Mouse (Mus musculus) intestine, embryonic 16.5 days (tissue): ENCODE data around the gene Stx5a. TPM values are rescaled to one million over a fixed set of nuclear protein-coding genes. Genes with fewer than 3 reads are reported as not detected.
A peak's percentile ranks its signal among the peaks of the same experiment; 100 is the strongest.

ENCODE experiments used
- ATAC-seq: fragments of 200-750 bp; cut with Nextera tagmentation; 2 replicates; pipeline ENCODE4 v1.8.0; 2017; ENCODE audit warnings: moderate TSS enrichment, moderate library complexity
- H3K27ac ChIP-seq: fragments of 300-500 bp; sonication (generic); 2 replicates; pipeline ENCODE4 v1.5.1; 2014; ENCODE audit warnings: mild to moderate bottlenecking, low read length
- H3K27me3 ChIP-seq: fragments of 300-500 bp; sonication (generic); replicated peaks from 2 replicates; pipeline ENCODE4 v1.6.1; 2014; ENCODE audit warnings: low read length, control low read depth, mixed read lengths; ENCODE audit not compliant: control insufficient read depth, insufficient read depth
- H3K36me3 ChIP-seq: fragments of 300-500 bp; sonication (generic); 2 replicates; pipeline ENCODE4 v1.6.1; 2014; ENCODE audit warnings: low read length, control low read depth; ENCODE audit not compliant: control insufficient read depth, insufficient read depth
- H3K4me1 ChIP-seq: fragments of 300-500 bp; sonication (generic); 2 replicates; pipeline ENCODE4 v1.6.1; 2014; ENCODE audit warnings: low read length, control low read depth, mixed read lengths; ENCODE audit not compliant: control insufficient read depth, insufficient read depth
- H3K4me2 ChIP-seq: fragments of 300-500 bp; sonication (generic); 2 replicates; pipeline ENCODE4 v1.6.1; 2014; ENCODE audit warnings: low read depth, low read length, control low read depth
- H3K4me3 ChIP-seq: fragments of 300-500 bp; sonication (generic); 2 replicates; pipeline ENCODE4 v1.5.1; 2014; ENCODE audit warnings: mild to moderate bottlenecking, low read length
- H3K9ac ChIP-seq: fragments of 300-500 bp; sonication (generic); 2 replicates; pipeline ENCODE4 v1.6.1; 2014; ENCODE audit warnings: low read depth, low read length
- H3K9me3 ChIP-seq: fragments of 300-500 bp; sonication (generic); 2 replicates; pipeline ENCODE4 v1.6.1; 2016; ENCODE audit warnings: low read length, control low read depth; ENCODE audit not compliant: control insufficient read depth
- WGBS: fragments of 180-500 bp; shearing (Covaris S2); extraction: QIAGEN DNeasy Blood & Tissue Kit; methylation state at CpG from one replicate; pipeline ENCODE4 v1.1.7; 2014; 5-methylcytosine and 5-hydroxymethylcytosine counted together
- polyA plus RNA-seq: library from polyadenylated mRNA; unstranded; fragments of >200 nt; fragmentation: Nextera tagmentation; extraction: Ambion mirVana; gene quantifications from 2 replicates; pipeline ENCODE4 v1.2.1, GENCODE M21; 2015

The Stx5a gene
- polyA plus RNA-seq, 1 experiment from 2014 or later = 124 TPM

GRCm38 (mm10) chr19:8735389-8736159 is 5.6 kb upstream of the Stx5a start, which contains the start of gene Wdr74:
Gene Wdr74 (plus strand): TSS chr19:8735827.
- H3K4me1 ChIP-seq = peaks cover 9% of the 10 kb centered on the region
- under 1% methylated on average over 32 of the region's 32 CpGs for WGBS

DNA sequence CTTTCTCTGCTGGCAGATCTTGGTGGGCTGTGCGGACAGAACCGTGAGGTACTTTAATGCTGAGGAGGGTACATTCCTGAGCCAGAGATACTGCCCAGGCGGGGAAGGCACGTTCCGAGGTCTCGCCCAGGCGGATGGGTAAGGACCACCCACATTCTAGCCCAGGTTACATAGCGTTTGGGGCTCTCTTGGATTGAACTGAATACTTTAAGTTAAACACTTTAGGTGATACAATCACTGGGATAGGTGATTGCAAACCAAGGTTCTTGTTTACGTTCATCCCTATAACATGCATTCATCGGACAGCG is 5.1 kb upstream of the Stx5a start:
- Histone ChIP-seq H3K4me2 (peak overlapping the region; percentile 92), H3K27me3 (no peaks in the 10 kb centered on the region), H3K4me3 (peak overlapping the region; percentile 95), H3K4me1 (peaks cover 13% of the 10 kb centered on the region), H3K36me3 (peaks cover 4% of the 10 kb centered on the region), H3K9ac (peak overlapping the region; percentile 88), H3K9me3 (no peaks in the 10 kb centered on the region), H3K27ac (peak overlapping the region; percentile 14; the same call in 1 of the 2 replicates)
- WGBS = 1% methylated on average over 11 of the region's 11 CpGs
- peak; percentile 39; the same call in 1 of the 2 replicates for ATAC-seq

More at GRCm38 (mm10) chr19:8735389-8736159, 5.6 kb upstream of the Stx5a start, which contains the start of gene Wdr74:
- peak within 1 kb of the TSS; percentile 92 for H3K4me2 ChIP-seq
- ATAC-seq = peak; percentile 95
- H3K36me3 ChIP-seq = peaks cover 2% of the 10 kb centered on the region
- no peaks in the 10 kb centered on the region for H3K27me3 ChIP-seq
- H3K4me3 ChIP-seq = peak within 1 kb of the TSS; percentile 95
- H3K9ac ChIP-seq = peak within 1 kb of the TSS; percentile 88
- peak within 1 kb of the TSS; percentile 23; the same call in 1 of the 2 replicates for H3K27ac ChIP-seq
- H3K9me3 ChIP-seq = no peaks in the 10 kb centered on the region

GRCm38 (mm10) chr19:8738911-8739310 is 2.3 kb upstream of the Stx5a start:
- no peaks in the 10 kb centered on the region for H3K9me3 ChIP-seq
- H3K27ac ChIP-seq = no peak overlapping the region
- H3K27me3 ChIP-seq = no peaks in the 10 kb centered on the region
- peaks cover 20% of the 10 kb centered on the region for H3K4me1 ChIP-seq
- H3K4me2 ChIP-seq = no peak overlapping the region
- 93% methylated on average over 7 of the region's 7 CpGs for WGBS
- peaks cover 4% of the 10 kb centered on the region for H3K36me3 ChIP-seq
- no peak overlapping the region for H3K9ac ChIP-seq
- ATAC-seq = no peak
- H3K4me3 ChIP-seq = no peak overlapping the region

DNA sequence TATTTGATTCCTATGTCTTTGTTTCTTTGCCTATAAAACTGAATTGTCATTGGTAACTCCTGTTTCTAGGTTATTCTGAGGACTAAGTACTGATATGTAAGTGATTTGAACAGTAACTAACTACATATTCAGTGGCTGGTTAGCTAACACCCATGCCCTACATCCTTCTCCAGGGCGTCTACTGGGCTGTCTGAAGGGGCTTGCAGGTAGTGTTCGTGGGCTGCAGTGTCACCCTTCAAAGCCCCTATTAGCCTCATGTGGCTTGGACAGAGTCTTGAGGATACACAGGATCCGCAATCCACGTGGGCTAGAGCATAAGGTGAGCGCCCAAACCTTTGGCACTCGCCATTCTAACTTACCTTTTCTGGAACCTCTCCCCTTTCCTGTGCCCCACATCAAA is 1.6 kb upstream of the Stx5a start:
- WGBS = 89% methylated on average over 6 of the region's 6 CpGs
- H3K27me3 ChIP-seq = no peaks in the 10 kb centered on the region

DNA sequence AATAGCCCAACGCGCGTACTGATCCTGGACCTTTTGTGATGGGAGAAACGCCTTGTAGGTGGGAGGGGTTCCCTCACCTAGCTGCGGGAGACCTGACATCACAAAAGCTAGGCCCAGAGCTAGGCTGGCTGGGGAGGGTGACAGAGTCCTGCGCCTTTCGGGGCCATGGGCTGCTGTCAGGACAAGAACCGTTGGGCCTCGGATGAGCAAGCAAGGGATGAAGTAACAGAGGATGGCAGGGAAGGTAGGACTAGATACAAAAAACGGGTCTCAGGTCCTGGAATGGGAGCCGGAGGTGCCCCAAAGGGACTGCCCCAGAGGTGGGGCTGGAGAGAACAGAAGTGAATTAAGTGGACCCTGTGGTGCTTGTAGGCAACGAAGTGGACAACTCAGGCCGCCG is 610 bp upstream of the Stx5a start, which contains the start of gene 1700092M07Rik:
1700092M07Rik (plus strand) TSS at position 116 of the 400 bp plus-strand sequence.
- peak within 1 kb of the TSS; percentile 98 for H3K27ac ChIP-seq
- H3K4me2 ChIP-seq = peak within 1 kb of the TSS; percentile 50
- WGBS = 60% methylated on average over 14 of the region's 14 CpGs
- peaks cover 18% of the 10 kb centered on the region for H3K4me1 ChIP-seq
- peak within 1 kb of the TSS; percentile 93 for H3K9ac ChIP-seq
- no peaks in the 10 kb centered on the region for H3K9me3 ChIP-seq
- H3K27me3 ChIP-seq = no peaks in the 10 kb centered on the region
- H3K36me3 ChIP-seq = peaks cover 4% of the 10 kb centered on the region
- no peak for ATAC-seq
- H3K4me3 ChIP-seq = peak within 1 kb of the TSS; percentile 96

More for the DNA sequence above, 1.6 kb upstream of the Stx5a start:
- no peak overlapping the region for H3K9ac ChIP-seq
- H3K4me3 ChIP-seq = no peak overlapping the region
- peaks cover 20% of the 10 kb centered on the region for H3K4me1 ChIP-seq
- H3K9me3 ChIP-seq = no peaks in the 10 kb centered on the region
- ATAC-seq = no peak
- H3K36me3 ChIP-seq = peaks cover 4% of the 10 kb centered on the region
- H3K27ac ChIP-seq = no peak overlapping the region
- no peak overlapping the region for H3K4me2 ChIP-seq

- Histone ChIP-seq H3K9ac (peak overlapping the region; percentile 93), H3K27ac (peak overlapping the region; percentile 98), H3K9me3 (no peaks in the 10 kb centered on the region), H3K4me3 (peak overlapping the region; percentile 96), H3K4me2 (peak overlapping the region; percentile 94), H3K36me3 (peaks cover 7% of the 10 kb centered on the region), H3K27me3 (no peaks in the 10 kb centered on the region), H3K4me1 (peaks cover 17% of the 10 kb centered on the region)
- 9% methylated on average over 14 of the region's 14 CpGs for WGBS
- no peak for ATAC-seq
Observed at GRCm38 (mm10) chr19:8742176-8742575, 963 bp downstream of the Stx5a start.

- no peak for ATAC-seq
- Histone ChIP-seq H3K4me3 (no peak overlapping the region), H3K27me3 (no peaks in the 10 kb centered on the region), H3K9me3 (no peaks in the 10 kb centered on the region), H3K4me2 (no peak overlapping the region), H3K4me1 (peaks cover 13% of the 10 kb centered on the region), H3K36me3 (peaks cover 27% of the 10 kb centered on the region), H3K9ac (no peak overlapping the region), H3K27ac (no peak overlapping the region)
- WGBS = 97% methylated on average over 1 of the region's 1 CpGs
Observed at GRCm38 (mm10) chr19:8745382-8745781, 4.2 kb downstream of the Stx5a start.

DNA sequence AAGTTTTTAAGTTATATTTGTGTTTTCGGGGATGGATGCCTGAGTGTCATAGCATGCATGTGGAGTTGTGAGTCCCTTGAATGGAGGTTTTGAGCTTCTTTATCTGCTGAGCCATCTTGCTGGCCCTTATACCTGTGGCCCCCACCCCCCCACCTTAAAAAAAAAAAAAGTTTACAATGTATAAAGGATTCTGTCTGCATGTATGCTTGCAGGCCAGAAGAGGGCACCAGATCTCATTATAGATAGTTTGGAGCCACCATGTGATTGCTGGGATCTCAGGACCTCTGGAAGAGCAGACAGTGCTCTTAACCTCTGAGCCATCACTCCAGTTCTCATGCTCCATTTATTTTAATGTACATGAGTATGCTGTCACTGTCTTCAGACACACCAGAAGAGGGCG is 6.2 kb downstream of the Stx5a start:
- Histone ChIP-seq H3K27ac (no peak overlapping the region), H3K4me1 (peaks cover 8% of the 10 kb centered on the region; the same call in 1 of the 2 replicates), H3K9ac (no peak overlapping the region), H3K36me3 (peaks cover 34% of the 10 kb centered on the region), H3K4me2 (no peak overlapping the region), H3K9me3 (no peaks in the 10 kb centered on the region), H3K27me3 (no peaks in the 10 kb centered on the region), H3K4me3 (no peak overlapping the region)
- no peak for ATAC-seq
- 79% methylated on average over 2 of the region's 2 CpGs for WGBS

DNA sequence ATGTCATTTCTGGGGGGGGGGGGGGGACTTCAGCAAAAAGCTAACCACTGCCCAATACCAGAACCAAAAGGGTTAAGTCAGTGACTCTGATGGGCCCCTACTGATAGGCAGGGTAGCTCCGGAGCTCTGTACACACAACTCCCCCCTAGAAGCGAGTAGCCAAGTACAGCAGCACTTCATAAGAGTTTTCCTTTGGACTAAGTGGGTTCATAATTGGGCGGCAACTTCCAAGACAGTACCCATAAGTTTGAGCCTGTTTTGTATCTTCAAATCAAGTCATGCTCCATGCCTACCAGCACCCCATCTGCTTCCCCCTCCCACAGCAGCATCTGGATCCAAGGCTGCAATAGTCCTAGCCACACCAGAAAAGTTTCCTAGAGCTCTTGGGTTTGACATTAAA is 14.4 kb downstream of the Stx5a start:
- WGBS = 60% methylated on average over 3 of the region's 3 CpGs
- Histone ChIP-seq H3K4me3 (no peak overlapping the region), H3K9ac (no peak overlapping the region), H3K27me3 (no peaks in the 10 kb centered on the region), H3K4me1 (peaks cover 19% of the 10 kb centered on the region), H3K4me2 (peak overlapping the region; percentile 48), H3K36me3 (peaks cover 14% of the 10 kb centered on the region; the same call in 1 of the 2 replicates), H3K9me3 (no peaks in the 10 kb centered on the region), H3K27ac (no peak overlapping the region; the same call in 1 of the 2 replicates)
- no peak for ATAC-seq
